Mouse (Mus musculus) layer of hippocampus, adult 9-10 months (tissue): ENCODE results near the gene Wdr89.

Experiments used
- DNase-seq: peaks from one replicate; pipeline ENCODE4 v3.0.0; 2022; ENCODE audit warnings: low spot score

Gene Wdr89

GRCm38 (mm10) chr12:75612711-75613110 is 56.6 kb downstream of the Wdr89 start:
- no peak for DNase-seq

- DNase-seq, result no peak
These were observed 69.8 kb downstream of the Wdr89 start for GRCm38 (mm10) chr12:75599490-75599889.

- no peak for DNase-seq
These were observed 70.3 kb downstream of the Wdr89 start for GRCm38 (mm10) chr12:75598988-75599387.

- DNase-seq, result no peak
These were observed 71.6 kb downstream of the Wdr89 start for GRCm38 (mm10) chr12:75597707-75598106.

GRCm38 (mm10) chr12:75596154-75597002 is 73.0 kb downstream of the Wdr89 start, which contains the start of gene Ppp2r5e:
Gene Ppp2r5e (minus strand): TSS chr12:75596245.
- peak; percentile 91 for DNase-seq

GRCm38 (mm10) chr12:75595291-75596153 is 73.8 kb downstream of the Wdr89 start:
- DNase-seq, result no peak

- no peak for DNase-seq
These were observed 74.9 kb downstream of the Wdr89 start for GRCm38 (mm10) chr12:75594404-75594803.

GRCm38 (mm10) chr12:75593817-75594216 is 75.5 kb downstream of the Wdr89 start:
- DNase-seq, result no peak

GRCm38 (mm10) chr12:75587501-75587900 is 81.8 kb downstream of the Wdr89 start:
- no peak for DNase-seq

GRCm38 (mm10) chr12:75583776-75584175 is 85.6 kb downstream of the Wdr89 start:
- no peak for DNase-seq
